Comparison of ENCODE assay signal across 10 mouse cellular contexts in genomic region chr10:67192366-67192765, GRCm38 (mm10).
DNase-seq lines count a peak whose midpoint lies in the region; ATAC-seq and TF ChIP-seq lines count a peak whose summit lies in the region.
"Had no signal": no experiment of that assay in that cellular context is flagged by ENCODE, and none has a peak within 500 bp of the region (broad histone marks: within the 10 kb centered on the region; RNA-seq: fewer than 3 reads in every experiment).

No protein-coding gene starts in this region.

- H3K9me3 ChIP-seq in liver, postnatal 0 days (ENCODE audit: low read length): no peaks in the 10 kb centered on the region
- no peaks in the 10 kb centered on the region for H3K9me3 ChIP-seq in midbrain, embryonic 15.5 days
- H3K9me3 ChIP-seq: heart, embryonic 13.5 days; liver, embryonic 13.5 days; neural tube, embryonic 12.5 days had no signal

- H3K36me3 ChIP-seq in liver, postnatal 0 days (replicated peaks; ENCODE audit: insufficient read depth, low read length): peaks cover 13% of the 10 kb centered on the region
- H3K36me3 ChIP-seq in midbrain, embryonic 15.5 days (replicated peaks): no peaks in the 10 kb centered on the region

- H3K9ac ChIP-seq in liver, postnatal 0 days (replicated peaks): no peak overlapping the region
- no peak overlapping the region for H3K9ac ChIP-seq in midbrain, embryonic 15.5 days
- H3K9ac ChIP-seq: heart, embryonic 13.5 days; liver, embryonic 13.5 days; neural tube, embryonic 12.5 days had no signal

- TF ChIP-seq CTCF in liver, postnatal 0 days (IDR thresholded peaks at IDR 0.05; ENCODE audit: low read depth): peak; percentile 67

- peak; percentile 31 for DNase-seq in kidney, postnatal 10 days
- DNase-seq in kidney, adult 9 months: no peak
- DNase-seq in CD4-positive helper T cell, adult 2 months (ENCODE audit: low read depth, low spot score): peak; percentile 43
- peak; percentile 69 for DNase-seq in ES-CJ7 (ENCODE audit: low read depth, low spot score)
- DNase-seq in liver, postnatal 0 days: peak; percentile 41
- no peak for DNase-seq in embryo, embryonic 10 days (ENCODE audit: low spot score)
- DNase-seq: liver, embryonic 13.5 days had no signal

- 90% methylated on average over 3 of the region's 3 CpGs for WGBS in liver, postnatal 0 days (ENCODE audit: insufficient replicate concordance)
- 99% methylated on average over 3 of the region's 3 CpGs for WGBS in midbrain, embryonic 15.5 days

- no peak overlapping the region for H3K27ac ChIP-seq in liver, postnatal 0 days (ENCODE audit: low read depth)
- H3K27ac ChIP-seq in midbrain, embryonic 15.5 days: no peak overlapping the region
- H3K27ac ChIP-seq: heart, embryonic 13.5 days; liver, embryonic 13.5 days; neural tube, embryonic 12.5 days had no signal

- no peak overlapping the region for H3K4me2 ChIP-seq in liver, postnatal 0 days (ENCODE audit: low read depth, low read length)
- no peak overlapping the region for H3K4me2 ChIP-seq in midbrain, embryonic 15.5 days
- H3K4me2 ChIP-seq: heart, embryonic 13.5 days; liver, embryonic 13.5 days; neural tube, embryonic 12.5 days had no signal

- H3K27me3 ChIP-seq in liver, postnatal 0 days (ENCODE audit: insufficient read depth, low read length): no peaks in the 10 kb centered on the region
- no peaks in the 10 kb centered on the region for H3K27me3 ChIP-seq in midbrain, embryonic 15.5 days (replicated peaks)
- H3K27me3 ChIP-seq: heart, embryonic 13.5 days; liver, embryonic 13.5 days; neural tube, embryonic 12.5 days had no signal

- H3K4me3 ChIP-seq in liver, postnatal 0 days (ENCODE audit: low read depth, low read length): no peak overlapping the region
- H3K4me3 ChIP-seq in midbrain, embryonic 15.5 days: no peak overlapping the region
- H3K4me3 ChIP-seq: heart, embryonic 13.5 days; liver, embryonic 13.5 days; neural tube, embryonic 12.5 days had no signal

- no peak for TF ChIP-seq EP300 in liver, postnatal 0 days (IDR thresholded peaks at IDR 0.05; ENCODE audit: low read depth)

- ATAC-seq in liver, postnatal 0 days: no peak
- no peak for ATAC-seq in midbrain, embryonic 15.5 days (replicated peaks)

- H3K4me1 ChIP-seq in liver, postnatal 0 days (ENCODE audit: insufficient read depth): peaks cover 16% of the 10 kb centered on the region
- peaks cover 10% of the 10 kb centered on the region for H3K4me1 ChIP-seq in midbrain, embryonic 15.5 days

Comparison
In these comparisons a context has a peak if more than half of its experiments do, and no peak if none do; other contexts are left out.
1. DNase-seq: peak in kidney, postnatal 10 days (single experiment), CD4-positive helper T cell, adult 2 months (single experiment), ES-CJ7 (single experiment) and liver, postnatal 0 days (single experiment); none in kidney, adult 9 months (single experiment) and embryo, embryonic 10 days (single experiment).